Mouse (Mus musculus): ENCODE results near the gene Cebpb.

DNA sequence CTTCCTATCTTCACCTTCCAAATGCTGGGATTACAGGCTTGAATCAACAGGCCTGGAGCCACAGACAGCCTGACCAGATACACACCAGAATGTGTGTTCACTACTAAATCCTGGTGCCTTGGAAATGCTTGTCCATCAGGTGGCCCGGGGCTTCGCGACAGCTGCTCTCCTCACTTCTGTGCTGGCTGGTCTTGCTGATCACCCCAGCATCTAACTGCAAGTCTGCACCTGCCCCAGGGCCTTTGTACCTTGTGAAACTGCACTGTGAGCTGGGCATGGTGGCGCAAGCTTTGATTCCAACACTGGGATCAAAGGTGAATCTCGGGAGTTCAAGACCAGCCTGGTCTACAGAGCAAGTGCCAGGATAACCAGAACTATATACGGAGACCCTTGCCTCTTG is 46.6 kb upstream of the Cebpb start:
- TF ChIP-seq CTCF (IDR thresholded peaks at IDR 0.05; ENCODE audit: low read depth), result no peak
- TF ChIP-seq EP300 (IDR thresholded peaks at IDR 0.05; ENCODE audit: low read depth), result no peak

Data from liver, postnatal 0 days (tissue).